Mouse (Mus musculus) stomach, embryonic 15.5 days (tissue): ENCODE measurements around the gene Zfp423. TPM values are rescaled to one million over a fixed set of nuclear protein-coding genes. Genes with fewer than 3 reads are reported as not detected.

Experiments used
- ATAC-seq: fragments of 200-750 bp; cut with Nextera tagmentation; 2 replicates; pipeline ENCODE4 v1.8.0; 2017; ENCODE audit warnings: low read depth, moderate number of reproducible peaks, moderate TSS enrichment; ENCODE audit not compliant: insufficient read depth, low FRiP score
- H3K27ac ChIP-seq: fragments of 300-500 bp; sonication (generic); 2 replicates; pipeline ENCODE4 v1.5.1; 2015; ENCODE audit warnings: mild to moderate bottlenecking, inconsistent platforms
- H3K27me3 ChIP-seq: fragments of 300-500 bp; sonication (generic); replicated peaks from 2 replicates; pipeline ENCODE4 v1.6.1; 2015; ENCODE audit warnings: inconsistent platforms
- H3K36me3 ChIP-seq: fragments of 300-500 bp; sonication (generic); 2 replicates; pipeline ENCODE4 v1.6.1; 2015; ENCODE audit warnings: inconsistent platforms
- H3K4me1 ChIP-seq: fragments of 300-500 bp; sonication (generic); 2 replicates; pipeline ENCODE4 v1.6.1; 2015; ENCODE audit warnings: inconsistent platforms
- H3K4me2 ChIP-seq: fragments of 300-500 bp; sonication (generic); 2 replicates; pipeline ENCODE4 v1.6.1; 2015; ENCODE audit warnings: mild to moderate bottlenecking, inconsistent platforms
- H3K4me3 ChIP-seq: fragments of 300-500 bp; sonication (generic); replicated peaks from 2 replicates; pipeline ENCODE4 v1.5.1; 2015; ENCODE audit warnings: inconsistent platforms
- H3K9ac ChIP-seq: fragments of 300-500 bp; sonication (generic); 2 replicates; pipeline ENCODE4 v1.6.1; 2015; ENCODE audit warnings: inconsistent platforms
- H3K9me3 ChIP-seq: fragments of 300-500 bp; sonication (generic); 2 replicates; pipeline ENCODE4 v1.6.1; 2016; ENCODE audit warnings: inconsistent platforms
- WGBS: fragments of 180-500 bp; shearing (Covaris S2); methylation state at CpG from one replicate; pipeline ENCODE4 v1.1.7; 2015; 5-methylcytosine and 5-hydroxymethylcytosine counted together
- polyA plus RNA-seq: library from polyadenylated mRNA; unstranded; fragments of >200 nt; fragmentation: Nextera tagmentation; extraction: Ambion mirVana; gene quantifications from 2 replicates; pipeline ENCODE4 v1.2.1, GENCODE M21; 2015

Zfp423 gene
- polyA plus RNA-seq, 1 experiment from 2014 or later: 9.3 TPM

DNA sequence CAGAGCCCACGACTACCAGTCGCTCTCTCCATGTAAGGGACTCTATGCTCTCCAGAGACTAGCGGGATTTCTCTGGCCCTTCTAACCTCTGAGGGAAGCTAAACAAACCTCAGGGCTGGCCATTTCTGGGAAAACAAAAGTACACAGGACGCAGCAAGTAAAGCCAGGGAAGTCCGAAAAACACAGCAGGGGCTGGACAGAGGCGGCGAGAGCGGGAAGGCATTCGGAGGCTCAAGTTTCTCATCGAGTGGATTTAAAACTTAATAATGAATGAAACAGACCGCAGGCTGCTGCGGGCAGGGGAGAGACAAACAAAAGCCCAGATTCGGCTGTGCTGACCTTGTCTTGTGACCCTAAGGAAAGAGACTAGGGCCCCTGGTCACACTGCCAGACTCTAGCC is 175.2 kb downstream of the Zfp423 start:
- 26% methylated on average over 13 of the region's 13 CpGs for WGBS
- Histone ChIP-seq H3K36me3 (0 out of 2 replicates have a peak, but pooled peaks cover 6% of the 10 kb centered on the region), H3K4me1 (0 out of 2 replicates have a peak, but pooled peaks cover 3% of the 10 kb centered on the region), H3K27ac (no peak overlapping the region), H3K4me2 (peak overlapping the region; percentile 16; the same call in 1 of the 2 replicates), H3K9me3 (no peaks in the 10 kb centered on the region), H3K27me3 (no peaks in the 10 kb centered on the region), H3K9ac (no peak overlapping the region), H3K4me3 (no peak overlapping the region)
- no peak for ATAC-seq

DNA sequence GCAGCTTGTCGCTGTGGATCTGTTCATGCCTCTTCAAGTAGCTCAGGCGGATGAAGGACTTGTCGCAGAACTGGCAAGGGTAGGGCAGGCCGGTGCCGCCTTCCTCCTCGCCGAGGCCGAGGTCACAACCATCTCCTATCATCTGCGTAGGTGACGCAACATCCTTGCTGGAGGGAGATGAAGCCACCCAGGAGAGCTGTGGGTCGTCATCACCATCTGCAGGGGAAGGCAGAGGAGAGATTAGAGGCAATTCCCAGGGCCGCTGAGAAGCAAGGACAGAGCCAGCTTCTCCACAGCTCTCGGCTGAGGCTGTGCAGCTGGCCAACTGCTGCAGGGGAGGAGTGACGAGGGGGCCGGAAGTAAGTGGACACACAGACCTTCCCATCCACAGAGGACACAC is 176.2 kb downstream of the Zfp423 start:
- H3K4me2 ChIP-seq: no peak overlapping the region
- H3K27ac ChIP-seq: no peak overlapping the region
- 0 out of 2 replicates have a peak, but pooled peaks cover 6% of the 10 kb centered on the region for H3K36me3 ChIP-seq
- H3K4me3 ChIP-seq: no peak overlapping the region
- no peaks in the 10 kb centered on the region for H3K9me3 ChIP-seq
- no peak overlapping the region for H3K9ac ChIP-seq
- WGBS: 74% methylated on average over 15 of the region's 15 CpGs
- no peaks in the 10 kb centered on the region for H3K27me3 ChIP-seq
- 0 out of 2 replicates have a peak, but pooled peaks cover 3% of the 10 kb centered on the region for H3K4me1 ChIP-seq
- ATAC-seq: no peak

DNA sequence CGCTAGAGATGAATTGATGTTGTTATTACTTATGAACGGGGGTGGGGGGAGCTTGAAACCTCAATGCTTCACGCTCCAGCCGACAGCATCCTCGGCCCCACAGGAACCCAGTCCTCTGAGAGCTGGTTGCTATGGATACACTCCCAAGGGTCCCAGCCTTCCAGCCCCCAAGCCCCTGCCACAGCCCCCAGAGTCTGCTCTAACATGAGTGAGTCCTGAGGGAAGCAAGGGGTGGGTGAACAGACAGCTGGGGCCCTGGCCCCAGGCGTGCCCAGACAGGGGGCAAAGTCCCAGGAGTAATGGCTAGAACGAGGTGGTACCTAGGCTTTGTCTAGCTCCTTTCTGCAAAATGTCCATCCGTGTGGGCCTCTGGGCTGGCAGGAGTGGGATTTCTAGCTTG is 181.8 kb downstream of the Zfp423 start:
- 56% methylated on average over 8 of the region's 8 CpGs for WGBS
- H3K4me2 ChIP-seq: no peak overlapping the region
- ATAC-seq: no peak

DNA sequence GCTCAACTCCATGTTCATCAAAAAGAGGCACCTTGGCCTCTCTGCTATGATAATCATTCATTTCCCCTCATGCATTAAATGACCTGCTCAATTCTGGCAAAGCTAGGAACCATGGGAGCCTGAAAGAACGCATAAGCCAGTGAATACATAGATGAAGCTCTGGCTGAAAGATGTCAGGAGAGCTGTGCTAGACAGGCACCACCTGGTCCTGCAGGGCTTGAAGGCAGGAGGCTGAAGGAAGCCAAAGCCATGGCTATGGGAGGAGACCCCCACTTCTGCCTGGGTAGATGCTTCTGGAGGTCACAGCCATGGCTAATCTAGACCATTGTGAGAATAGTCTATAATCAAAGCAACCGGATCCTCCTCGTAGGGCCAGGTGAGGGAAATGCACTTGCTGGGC is 183.5 kb downstream of the Zfp423 start:
- H3K4me1 ChIP-seq: peaks cover 7% of the 10 kb centered on the region
- no peaks in the 10 kb centered on the region for H3K36me3 ChIP-seq
- no peak overlapping the region for H3K9ac ChIP-seq
- H3K4me3 ChIP-seq: no peak overlapping the region
- no peak overlapping the region for H3K4me2 ChIP-seq
- H3K27me3 ChIP-seq: no peaks in the 10 kb centered on the region
- no peak overlapping the region for H3K27ac ChIP-seq
- H3K9me3 ChIP-seq: no peaks in the 10 kb centered on the region
- 84% methylated on average over 3 of the region's 3 CpGs for WGBS
- ATAC-seq: no peak

More for the DNA sequence above, 181.8 kb downstream of the Zfp423 start:
- Histone ChIP-seq H3K4me3 (no peak overlapping the region), H3K36me3 (0 out of 2 replicates have a peak, but pooled peaks cover 6% of the 10 kb centered on the region), H3K27ac (no peak overlapping the region), H3K4me1 (peaks cover 7% of the 10 kb centered on the region), H3K9ac (no peak overlapping the region), H3K27me3 (no peaks in the 10 kb centered on the region), H3K9me3 (no peaks in the 10 kb centered on the region)

DNA sequence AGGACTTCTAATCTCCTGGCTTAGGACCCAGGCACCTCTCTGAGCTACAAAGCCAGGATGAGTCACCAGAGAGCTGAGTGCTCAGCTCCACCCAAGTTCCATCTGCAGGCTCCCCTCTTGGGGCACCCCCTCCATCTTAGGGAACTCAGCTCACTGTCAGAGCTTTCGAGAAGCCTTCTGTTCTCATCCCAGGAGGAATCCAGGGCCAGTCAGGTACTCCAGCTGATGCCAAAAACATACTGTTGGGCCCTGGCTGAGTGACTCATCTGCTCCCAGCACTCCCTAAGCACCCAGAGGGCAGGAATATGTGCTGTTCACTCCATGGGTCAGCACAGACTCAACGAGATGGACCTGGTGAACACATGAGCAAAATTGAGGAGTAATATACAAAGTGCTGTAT is 184.4 kb downstream of the Zfp423 start:
- H3K9me3 ChIP-seq: no peaks in the 10 kb centered on the region
- no peaks in the 10 kb centered on the region for H3K36me3 ChIP-seq
- peaks cover 7% of the 10 kb centered on the region for H3K4me1 ChIP-seq
- no peak overlapping the region for H3K27ac ChIP-seq
- no peaks in the 10 kb centered on the region for H3K27me3 ChIP-seq
- H3K4me3 ChIP-seq: no peak overlapping the region
- no peak for ATAC-seq
- no peak overlapping the region for H3K4me2 ChIP-seq
- no peak overlapping the region for H3K9ac ChIP-seq
- 76% methylated on average over 2 of the region's 2 CpGs for WGBS

DNA sequence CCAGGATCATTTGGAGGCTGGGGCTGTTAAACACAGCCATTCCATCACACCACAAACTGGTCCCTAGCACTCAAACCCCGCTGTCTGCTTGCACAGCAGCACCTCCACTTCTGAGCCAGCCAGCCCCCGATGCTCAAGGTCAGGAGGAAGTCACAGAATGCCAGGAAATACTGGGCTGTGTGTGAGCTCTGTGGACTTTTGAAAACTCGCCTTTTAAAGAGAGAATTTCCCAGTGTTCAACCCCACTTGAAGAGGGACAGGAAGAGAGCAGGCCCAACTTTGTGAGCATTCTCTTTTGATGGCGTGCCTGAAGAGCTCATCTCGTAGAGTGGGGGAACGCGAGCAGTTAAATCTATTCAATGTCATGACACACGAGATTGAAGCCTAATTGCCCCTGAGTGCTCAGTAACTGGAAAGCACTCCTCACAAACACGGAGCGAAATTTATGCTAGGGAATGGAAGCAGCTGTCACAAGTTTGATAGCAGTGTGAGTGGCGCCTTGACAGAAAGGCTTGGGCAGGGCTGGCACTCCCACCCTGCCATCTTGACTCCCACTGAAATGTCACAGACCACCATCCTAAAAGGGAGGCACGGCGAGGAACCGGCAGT is 186.4 kb downstream of the Zfp423 start:
- peaks cover 7% of the 10 kb centered on the region for H3K4me1 ChIP-seq
- WGBS: 77% methylated on average over 14 of the region's 14 CpGs
- no peaks in the 10 kb centered on the region for H3K36me3 ChIP-seq
- H3K9ac ChIP-seq: no peak overlapping the region
- H3K4me3 ChIP-seq: no peak overlapping the region
- H3K4me2 ChIP-seq: no peak overlapping the region
- no peak overlapping the region for H3K27ac ChIP-seq
- no peak for ATAC-seq
- no peaks in the 10 kb centered on the region for H3K27me3 ChIP-seq
- no peaks in the 10 kb centered on the region for H3K9me3 ChIP-seq

DNA sequence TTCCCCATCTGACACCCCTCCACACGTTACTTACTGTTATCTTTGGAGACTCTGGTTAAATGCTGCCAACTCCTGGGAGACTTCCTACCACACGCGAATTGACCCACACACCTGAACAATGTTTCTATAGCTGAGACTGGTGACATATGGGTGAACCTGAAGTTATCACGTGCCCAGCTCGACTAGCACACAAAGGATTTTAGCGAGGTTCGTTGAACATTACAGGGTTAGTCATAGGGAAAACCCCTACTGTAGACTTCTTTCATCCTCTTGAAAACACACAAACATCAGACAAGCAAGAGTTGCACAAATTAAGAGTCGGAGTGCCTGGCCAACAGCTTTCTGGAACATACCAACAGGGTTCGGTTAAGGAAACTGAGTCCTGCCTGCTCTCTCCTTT is 191.5 kb downstream of the Zfp423 start:
- no peak for ATAC-seq
- WGBS: 76% methylated on average over 9 of the region's 9 CpGs
- H3K36me3 ChIP-seq: no peaks in the 10 kb centered on the region

DNA sequence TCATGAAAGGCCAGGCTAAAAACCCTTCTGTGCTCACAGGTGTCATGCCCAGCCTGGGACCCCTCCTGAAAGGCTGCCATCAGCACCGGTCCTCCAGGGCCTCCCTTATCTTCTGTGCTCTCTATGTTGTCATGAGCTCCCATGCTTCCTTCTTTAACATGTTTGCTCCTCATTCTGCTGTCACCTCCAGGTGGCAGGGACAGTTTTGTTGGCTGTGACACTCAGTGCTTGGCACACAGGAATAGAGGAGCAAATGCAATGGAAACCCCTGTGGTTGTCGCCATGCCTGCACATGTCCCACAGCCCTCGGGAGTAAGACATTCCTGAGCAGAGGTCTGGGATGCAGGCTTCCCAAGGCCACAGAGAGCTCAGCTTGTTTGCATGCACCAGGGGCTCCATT is 194.1 kb downstream of the Zfp423 start:
- H3K36me3 ChIP-seq: no peaks in the 10 kb centered on the region
- H3K27ac ChIP-seq: no peak overlapping the region
- H3K9ac ChIP-seq: no peak overlapping the region
- no peaks in the 10 kb centered on the region for H3K27me3 ChIP-seq
- no peak overlapping the region for H3K4me2 ChIP-seq
- no peak for ATAC-seq
- 69% methylated on average over 3 of the region's 3 CpGs for WGBS
- no peaks in the 10 kb centered on the region for H3K9me3 ChIP-seq
- H3K4me3 ChIP-seq: no peak overlapping the region
- H3K4me1 ChIP-seq: no peaks in the 10 kb centered on the region

More for the DNA sequence above, 191.5 kb downstream of the Zfp423 start:
- no peaks in the 10 kb centered on the region for H3K27me3 ChIP-seq
- no peak overlapping the region for H3K9ac ChIP-seq
- H3K4me3 ChIP-seq: no peak overlapping the region
- no peaks in the 10 kb centered on the region for H3K9me3 ChIP-seq
- no peak overlapping the region for H3K4me2 ChIP-seq
- H3K27ac ChIP-seq: no peak overlapping the region
- H3K4me1 ChIP-seq: no peaks in the 10 kb centered on the region

DNA sequence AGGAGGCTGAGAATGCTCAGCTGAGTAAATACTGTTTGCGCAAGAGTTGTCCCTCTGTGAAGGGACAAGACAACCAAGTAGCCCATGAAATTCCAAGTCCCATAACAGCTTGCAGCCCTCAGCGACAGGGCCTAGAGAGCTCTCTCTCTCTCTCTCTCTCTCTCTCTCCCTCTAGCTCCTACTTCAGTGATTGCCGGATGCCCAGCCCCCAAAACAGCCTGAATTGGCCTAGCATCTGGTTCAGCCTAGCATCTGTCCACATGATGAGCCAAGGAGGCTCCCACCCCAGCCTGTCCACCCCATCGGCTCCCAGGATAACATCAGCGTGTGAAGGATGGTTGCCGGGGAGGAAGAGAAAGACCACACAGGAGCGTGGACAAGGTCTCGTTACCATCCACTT is 200.6 kb downstream of the Zfp423 start:
- no peaks in the 10 kb centered on the region for H3K36me3 ChIP-seq
- H3K27ac ChIP-seq: no peak overlapping the region
- 53% methylated on average over 8 of the region's 8 CpGs for WGBS
- H3K4me2 ChIP-seq: no peak overlapping the region
- no peaks in the 10 kb centered on the region for H3K9me3 ChIP-seq
- peak; percentile 50; the same call in 1 of the 2 replicates for ATAC-seq
- H3K4me3 ChIP-seq: no peak overlapping the region
- no peaks in the 10 kb centered on the region for H3K27me3 ChIP-seq
- no peak overlapping the region for H3K9ac ChIP-seq
- H3K4me1 ChIP-seq: peaks cover 4% of the 10 kb centered on the region; the same call in 1 of the 2 replicates

DNA sequence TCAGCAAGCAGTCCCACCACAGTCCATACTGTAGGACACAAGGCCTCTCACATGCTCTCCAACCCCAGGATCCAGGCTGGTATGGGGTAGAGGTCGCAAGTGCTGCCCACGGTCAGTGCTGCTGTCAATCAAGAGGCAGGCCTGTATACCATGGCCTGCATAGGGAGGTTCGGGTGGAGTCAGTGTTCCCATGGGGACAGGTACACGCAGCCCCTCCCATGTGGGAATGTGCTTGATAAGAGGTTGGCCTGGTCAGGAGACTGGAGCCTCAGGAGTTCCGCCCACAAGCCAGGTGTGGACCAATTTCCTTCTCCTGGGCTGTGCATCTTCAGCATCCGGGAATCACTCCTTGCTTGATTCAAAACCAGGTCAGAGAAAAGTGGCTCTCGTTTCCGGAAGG is 204.5 kb downstream of the Zfp423 start:
- peaks cover 8% of the 10 kb centered on the region for H3K4me1 ChIP-seq
- H3K4me3 ChIP-seq: no peak overlapping the region
- no peak overlapping the region for H3K4me2 ChIP-seq
- no peaks in the 10 kb centered on the region for H3K36me3 ChIP-seq
- no peak overlapping the region for H3K9ac ChIP-seq
- H3K9me3 ChIP-seq: no peaks in the 10 kb centered on the region
- ATAC-seq: peak; percentile 66
- WGBS: 78% methylated on average over 8 of the region's 8 CpGs
- no peaks in the 10 kb centered on the region for H3K27me3 ChIP-seq
- H3K27ac ChIP-seq: no peak overlapping the region

DNA sequence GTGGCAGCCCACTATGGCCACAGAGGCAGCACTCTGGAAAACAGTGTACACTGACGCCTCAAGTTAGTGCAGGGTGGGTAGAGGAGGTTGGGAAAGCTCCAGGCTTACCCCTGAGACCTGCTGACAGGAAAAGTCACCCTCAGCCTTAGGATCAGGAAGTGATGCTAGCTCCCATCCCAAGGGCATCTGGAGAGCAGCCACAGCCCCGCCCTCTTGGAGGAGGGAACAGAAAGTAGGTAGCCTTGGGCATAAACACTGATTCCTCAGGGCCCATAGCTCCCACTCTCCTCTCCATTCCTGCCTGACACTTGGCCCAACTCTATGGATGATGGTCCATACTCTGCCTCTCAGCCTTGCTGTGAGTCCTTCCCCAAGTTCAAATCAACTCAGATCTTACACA is 205.8 kb downstream of the Zfp423 start:
- no peak overlapping the region for H3K9ac ChIP-seq
- H3K9me3 ChIP-seq: no peaks in the 10 kb centered on the region
- H3K4me2 ChIP-seq: no peak overlapping the region
- WGBS: 72% methylated on average over 2 of the region's 2 CpGs
- ATAC-seq: no peak
- no peaks in the 10 kb centered on the region for H3K36me3 ChIP-seq
- H3K27me3 ChIP-seq: no peaks in the 10 kb centered on the region
- no peak overlapping the region for H3K27ac ChIP-seq
- no peak overlapping the region for H3K4me3 ChIP-seq
- peaks cover 4% of the 10 kb centered on the region; the same call in 1 of the 2 replicates for H3K4me1 ChIP-seq

DNA sequence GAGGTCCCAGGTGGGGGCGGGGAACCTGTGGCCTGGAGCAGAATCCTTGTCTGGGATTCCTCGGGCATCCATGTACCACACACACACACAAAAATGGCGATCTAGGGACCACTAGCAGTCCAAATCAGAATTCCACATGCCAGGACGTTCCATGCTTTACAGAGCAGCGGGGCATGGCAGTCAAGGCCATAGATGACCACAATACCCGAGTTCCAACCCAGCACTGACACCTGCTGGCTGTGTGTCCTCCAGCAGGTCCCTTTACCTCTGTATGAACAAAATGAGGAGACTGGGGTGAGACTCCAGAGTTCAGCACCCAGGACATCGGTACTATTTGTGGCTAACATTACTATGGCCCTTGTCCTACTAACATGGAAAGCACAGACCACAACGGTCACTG is 206.2 kb downstream of the Zfp423 start:
- Histone ChIP-seq H3K36me3 (no peaks in the 10 kb centered on the region), H3K9ac (no peak overlapping the region), H3K4me1 (peaks cover 5% of the 10 kb centered on the region; the same call in 1 of the 2 replicates), H3K4me3 (no peak overlapping the region), H3K4me2 (no peak overlapping the region), H3K27me3 (no peaks in the 10 kb centered on the region), H3K27ac (no peak overlapping the region), H3K9me3 (no peaks in the 10 kb centered on the region)
- WGBS: 62% methylated on average over 8 of the region's 8 CpGs
- no peak for ATAC-seq

DNA sequence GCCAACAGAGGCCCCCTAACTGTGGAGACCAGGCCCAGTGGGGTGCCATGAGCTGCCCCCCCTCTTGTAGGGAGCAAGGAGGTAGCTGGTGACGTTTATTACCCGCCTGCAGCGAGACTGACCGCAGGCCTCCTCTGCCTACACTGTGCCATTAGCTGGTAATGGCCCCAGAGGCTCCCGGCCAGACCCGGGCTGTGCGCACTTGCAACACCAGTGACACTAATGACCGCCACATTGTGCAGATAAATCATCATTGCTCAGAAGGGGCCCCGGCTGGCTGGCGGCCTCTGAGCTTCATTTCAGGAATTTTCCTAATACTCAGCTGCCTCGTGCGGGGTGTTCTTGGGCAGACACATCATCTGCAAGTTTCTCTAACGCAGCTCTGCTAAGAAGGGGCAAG is 206.7 kb downstream of the Zfp423 start:
- H3K4me2 ChIP-seq: no peak overlapping the region
- H3K27ac ChIP-seq: no peak overlapping the region
- peaks cover 9% of the 10 kb centered on the region for H3K4me1 ChIP-seq
- H3K9ac ChIP-seq: no peak overlapping the region
- H3K27me3 ChIP-seq: no peaks in the 10 kb centered on the region
- WGBS: 57% methylated on average over 13 of the region's 13 CpGs
- H3K4me3 ChIP-seq: no peak overlapping the region
- no peaks in the 10 kb centered on the region for H3K9me3 ChIP-seq
- no peak for ATAC-seq
- no peaks in the 10 kb centered on the region for H3K36me3 ChIP-seq
